Mouse (Mus musculus): Measurements from ENCODE around the gene Rcvrn.

DNA sequence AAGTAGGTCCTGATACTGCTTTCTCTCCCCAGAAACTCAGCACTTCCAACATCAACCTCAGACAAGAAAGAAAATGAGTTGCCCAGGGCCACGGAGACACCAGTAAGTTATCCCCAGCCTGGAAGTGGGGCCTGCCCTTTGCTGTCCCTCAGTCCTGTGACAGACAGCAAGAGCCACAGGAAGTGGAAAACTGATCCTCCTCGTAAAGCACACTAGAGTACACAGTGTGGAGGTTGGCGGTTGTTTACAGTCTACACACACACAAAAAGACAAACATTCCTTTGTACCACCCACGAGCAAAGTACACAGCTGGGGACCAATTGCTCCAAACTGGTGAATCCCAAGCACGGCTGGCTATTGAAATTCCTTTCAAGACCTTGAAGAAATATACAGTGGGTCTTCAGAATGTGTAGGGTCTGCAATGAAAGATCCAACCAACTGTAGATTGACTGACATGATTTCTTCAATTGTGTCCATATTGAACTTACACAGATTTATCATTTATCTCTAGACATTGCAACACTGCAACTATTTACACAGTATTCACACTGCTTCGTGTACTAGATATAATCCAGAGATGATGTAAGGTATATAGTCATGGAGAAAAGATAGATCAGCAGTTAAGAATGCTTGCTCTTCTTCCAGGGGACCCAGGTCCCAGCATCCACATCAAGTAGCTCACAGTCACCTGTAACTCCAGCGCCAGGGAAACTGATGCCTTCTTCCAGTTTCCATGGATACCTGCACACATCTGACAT is 27.5 kb downstream of the Rcvrn start:
- TF ChIP-seq CTCF (conservative IDR thresholded peaks at IDR 0.05; ENCODE audit: low read length), result no peak
- TF ChIP-seq POU5F1 (IDR thresholded peaks at IDR 0.05; ENCODE audit: borderline replicate concordance, low read length), result no peak

Measured in E14TG2a.4 (cell line).